Mouse (Mus musculus) heart, embryonic 11.5 days (tissue): Measurements from ENCODE around the gene Spc24. TPM values are rescaled to one million over a fixed set of nuclear protein-coding genes. Genes with fewer than 3 reads are reported as not detected.

Experiments
- microRNA-seq: library from miRNA; unstranded; fragments of <30 nt; microRNA quantifications from one replicate; pipeline ENCODE4, GENCODE M21; 2016; ENCODE audit warnings: borderline number of aligned reads
- polyA plus RNA-seq: library from polyadenylated mRNA; unstranded; fragments of >200 nt; fragmentation: Nextera tagmentation; extraction: Ambion mirVana; gene quantifications from 2 replicates; pipeline ENCODE4 v1.2.1, GENCODE M21; 2014

Gene Spc24
- polyA plus RNA-seq, 1 experiment from 2014 or later: 103 TPM

Small RNA genes lying within 50 kb of the gene (microRNA-seq; reads per million reads assigned to microRNA genes)
- gene Mir7083: 14.2 reads per million, percentile 47 among the genes with 10 or more reads in this experiment

Other genes with a start within 250 kb of the Spc24 start
- gene AB124611, start 234.1 kb downstream of the Spc24 start, polyA plus RNA-seq: 1.5 and 1.7 TPM in 2 replicates
- gene Carm1, start 213.4 kb downstream of the Spc24 start, polyA plus RNA-seq: 44.0 and 47.2 TPM in 2 replicates
- gene Timm29, start 167.6 kb downstream of the Spc24 start, polyA plus RNA-seq: 29.5 and 34.0 TPM in 2 replicates
- 10.9 and 11.8 TPM in 2 replicates for gene Yipf2, start 167.5 kb downstream of the Spc24 start, polyA plus RNA-seq
- gene Smarca4, start 144.1 kb downstream of the Spc24 start, polyA plus RNA-seq: 77.4 and 78.7 TPM in 2 replicates
- gene Ldlr, start 36.8 kb downstream of the Spc24 start, polyA plus RNA-seq: 11.1 and 16.0 TPM in 2 replicates
- gene Kank2, start 38.4 kb upstream of the Spc24 start, polyA plus RNA-seq: 8.9 and 9.0 TPM in 2 replicates
- gene Angptl8, start 75.2 kb upstream of the Spc24 start, polyA plus RNA-seq: 1.1 and 1.9 TPM in 2 replicates
- 43.9 and 50.1 TPM in 2 replicates for gene Dock6, start 92.3 kb upstream of the Spc24 start, polyA plus RNA-seq
- gene Rab3d, start 157.9 kb upstream of the Spc24 start, polyA plus RNA-seq: 5.6 and 6.4 TPM in 2 replicates
- gene Ccdc159, start 167.2 kb upstream of the Spc24 start, polyA plus RNA-seq: 2.3 and 3.3 TPM in 2 replicates
- 39.0 and 45.1 TPM in 2 replicates for gene Tmem205, start 167.3 kb upstream of the Spc24 start, polyA plus RNA-seq
- gene Plppr2, start 176.7 kb upstream of the Spc24 start, polyA plus RNA-seq: 5.3 and 5.5 TPM in 2 replicates
- gene Swsap1, start 195.5 kb upstream of the Spc24 start, polyA plus RNA-seq: 9.0 and 13.1 TPM in 2 replicates
- 15.4 and 22.8 TPM in 2 replicates for gene Epor, start 203.2 kb upstream of the Spc24 start, polyA plus RNA-seq
- 0.74 and 1.1 TPM in 2 replicates for gene Rgl3, start 229.1 kb upstream of the Spc24 start, polyA plus RNA-seq
- gene Ccdc151, start 242.3 kb upstream of the Spc24 start, polyA plus RNA-seq: not detected in 2 replicates
- 72.2 and 77.8 TPM in 2 replicates for gene Prkcsh, start 242.5 kb upstream of the Spc24 start, polyA plus RNA-seq